Mouse (Mus musculus): ENCODE data around the gene Dtx2. TPM values are rescaled to one million over a fixed set of nuclear protein-coding genes. Genes with fewer than 3 reads are reported as not detected.

The Dtx2 gene
- polyA plus RNA-seq, 1 experiment from 2014 or later = 39.2 TPM

DNA sequence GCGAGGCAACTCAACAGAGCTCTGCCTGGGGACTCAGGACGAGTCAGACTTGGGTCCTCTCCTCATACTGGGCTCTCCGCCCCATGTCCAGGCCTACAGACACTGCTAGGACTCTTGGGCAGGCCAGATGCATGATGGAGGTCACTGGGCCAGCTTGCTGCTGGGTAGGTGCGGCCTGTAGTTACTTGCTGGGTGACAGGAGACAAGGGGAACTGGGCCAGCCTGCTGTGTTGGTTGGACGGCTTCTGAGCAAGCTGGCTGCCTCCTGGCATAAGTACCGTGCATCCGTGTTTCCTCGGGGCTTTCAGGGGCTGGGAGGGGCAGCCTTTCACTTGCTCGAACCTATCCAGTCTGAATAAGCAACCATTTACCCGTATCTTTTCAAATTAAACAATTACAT lies 21.0 kb downstream of the Dtx2 start:
- Histone ChIP-seq H3K36me3 (replicated peaks) (peaks cover 84% of the 10 kb centered on the region), H3K9me3 (no peaks in the 10 kb centered on the region), H3K27ac (replicated peaks) (no peak overlapping the region)

DNA sequence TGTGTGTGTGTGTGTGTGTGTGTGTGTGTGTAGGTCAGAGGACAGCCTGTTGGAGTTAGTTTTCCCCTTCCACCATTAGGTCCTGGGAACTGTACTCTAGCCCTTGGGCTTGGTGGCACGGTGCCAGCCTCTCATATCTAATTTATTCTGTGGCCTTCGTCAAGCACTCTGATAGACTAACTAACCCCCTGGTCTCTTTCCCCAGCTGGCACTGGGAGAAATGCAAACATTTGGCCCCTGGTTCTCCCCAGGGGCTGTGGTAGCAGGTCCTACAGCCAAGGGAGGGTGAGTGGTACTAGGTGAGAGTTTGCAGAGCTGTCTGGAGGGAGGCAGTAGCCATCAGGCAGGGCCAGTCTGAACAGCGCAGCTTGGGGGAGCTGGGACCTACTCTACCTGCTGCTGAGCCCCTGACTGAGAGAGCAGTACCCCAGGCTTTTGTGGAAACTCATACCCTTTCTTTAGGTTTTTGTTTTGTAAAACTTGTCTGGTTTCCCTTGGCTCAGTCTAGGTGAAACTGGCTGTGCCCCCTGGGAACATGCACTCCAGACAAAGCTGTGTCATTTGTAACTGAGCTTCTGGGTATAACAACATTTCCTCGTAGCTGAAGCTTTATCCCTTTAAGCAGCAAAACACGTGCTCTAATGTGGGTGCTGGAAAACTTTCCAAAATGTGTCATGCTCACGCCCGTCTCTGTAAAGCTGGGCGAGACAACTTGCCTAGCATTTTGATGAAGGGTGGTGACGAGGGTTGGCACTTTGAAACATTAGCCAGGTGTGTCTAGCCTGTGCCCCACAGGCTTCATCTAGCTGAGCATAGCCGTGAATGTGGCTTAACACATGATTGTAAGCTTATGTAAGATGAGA lies 21.6 kb downstream of the Dtx2 start:
- no peaks in the 10 kb centered on the region for H3K27me3 ChIP-seq (replicated peaks; ENCODE audit: low read depth, poor library complexity, severe bottlenecking)
- DNase-seq (ENCODE audit: low spot score) = no peak
- no peaks in the 10 kb centered on the region for H3K9me3 ChIP-seq
- no peak overlapping the region; the same call in 1 of the 2 replicates for H3K27ac ChIP-seq (replicated peaks)
- no peak overlapping the region for H3K4me3 ChIP-seq
- WGBS = 84% methylated on average over 10 of the region's 10 CpGs
- H3K4me1 ChIP-seq = peaks cover 3% of the 10 kb centered on the region; the same call in 1 of the 2 replicates
- peaks cover 80% of the 10 kb centered on the region for H3K36me3 ChIP-seq (replicated peaks)

More for the DNA sequence above, 21.0 kb downstream of the Dtx2 start:
- no peak for DNase-seq (ENCODE audit: low spot score)
- H3K27me3 ChIP-seq (replicated peaks; ENCODE audit: low read depth, poor library complexity, severe bottlenecking) = no peaks in the 10 kb centered on the region
- 85% methylated on average over 10 of the region's 10 CpGs for WGBS
- H3K4me1 ChIP-seq = peaks cover 3% of the 10 kb centered on the region; the same call in 1 of the 2 replicates
- no peak overlapping the region for H3K4me3 ChIP-seq

DNA sequence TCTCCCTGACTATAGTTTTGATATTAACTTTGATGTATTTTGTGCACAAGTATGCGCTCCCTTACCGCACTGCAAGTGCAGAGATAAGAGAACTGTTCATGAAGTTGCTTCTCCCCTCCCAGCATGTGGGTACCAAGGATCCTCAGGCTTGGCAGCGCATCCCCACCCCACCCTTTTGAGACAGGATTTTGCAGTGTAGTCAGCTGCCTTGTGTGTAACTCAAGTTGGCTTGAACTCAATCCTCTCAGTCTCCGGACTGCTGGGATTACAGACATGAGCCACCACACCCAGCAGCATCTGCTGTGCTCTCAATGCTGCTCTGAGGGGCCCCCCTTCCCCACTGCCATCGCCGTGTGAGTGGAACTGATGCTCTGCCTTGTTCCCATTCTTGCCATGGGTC lies 22.7 kb downstream of the Dtx2 start:
- no peak for DNase-seq (ENCODE audit: low spot score)
- H3K36me3 ChIP-seq (replicated peaks) = peaks cover 80% of the 10 kb centered on the region
- WGBS = 91% methylated on average over 6 of the region's 6 CpGs
- H3K9me3 ChIP-seq = no peaks in the 10 kb centered on the region
- no peak overlapping the region for H3K4me3 ChIP-seq
- no peak overlapping the region for H3K27ac ChIP-seq (replicated peaks)
- H3K27me3 ChIP-seq (replicated peaks; ENCODE audit: low read depth, poor library complexity, severe bottlenecking) = no peaks in the 10 kb centered on the region
- H3K4me1 ChIP-seq = peaks cover 3% of the 10 kb centered on the region; the same call in 1 of the 2 replicates

DNA sequence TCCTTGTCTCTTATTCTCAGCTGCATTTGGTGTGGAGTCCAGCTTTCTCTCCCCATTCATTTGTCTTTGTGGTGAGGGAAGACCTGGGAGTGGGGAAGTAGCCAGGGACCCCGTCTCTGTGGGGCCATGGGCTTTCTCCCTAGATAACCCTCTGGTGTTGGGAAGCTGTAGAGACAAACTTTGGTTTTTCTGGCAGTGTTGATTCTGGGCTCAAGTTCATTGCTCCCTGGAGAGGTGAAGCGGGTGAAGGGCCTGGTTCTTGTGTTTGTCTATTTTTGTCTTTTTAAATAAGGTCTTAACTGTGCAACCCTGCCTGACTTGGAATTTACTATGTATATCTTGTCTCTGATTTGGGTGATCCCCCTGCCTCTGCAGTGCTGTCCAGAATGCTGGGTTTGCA lies 24.1 kb downstream of the Dtx2 start:
- peaks cover 71% of the 10 kb centered on the region for H3K36me3 ChIP-seq (replicated peaks)
- WGBS = 87% methylated on average over 2 of the region's 2 CpGs
- no peaks in the 10 kb centered on the region for H3K27me3 ChIP-seq (replicated peaks; ENCODE audit: low read depth, poor library complexity, severe bottlenecking)
- peaks cover 3% of the 10 kb centered on the region; the same call in 1 of the 2 replicates for H3K4me1 ChIP-seq
- H3K9me3 ChIP-seq = no peaks in the 10 kb centered on the region
- DNase-seq (ENCODE audit: low spot score) = no peak
- H3K4me3 ChIP-seq = no peak overlapping the region
- H3K27ac ChIP-seq (replicated peaks) = no peak overlapping the region

DNA sequence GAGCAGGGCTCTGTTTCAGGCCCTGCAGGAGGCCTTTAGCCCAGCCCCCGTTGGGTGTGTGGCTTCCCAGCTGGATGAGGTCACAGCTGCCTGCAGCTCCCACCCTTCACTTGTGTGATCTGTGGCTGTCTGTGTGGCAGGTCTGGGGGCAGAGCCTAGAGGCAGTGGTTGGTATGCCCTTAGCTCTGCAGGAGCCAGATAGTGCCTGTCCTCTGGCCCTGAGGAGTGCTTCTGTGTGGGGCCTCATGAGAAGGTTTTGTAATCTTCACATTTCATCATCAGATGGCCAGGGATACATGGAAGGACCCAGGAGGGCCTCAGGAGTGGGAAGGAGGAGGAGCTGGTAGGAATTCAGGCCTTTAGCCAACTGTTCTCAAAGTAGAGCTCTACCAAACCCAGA lies 25.3 kb downstream of the Dtx2 start:
- 38% methylated on average over 1 of the region's 1 CpGs for WGBS
- Histone ChIP-seq H3K27ac (replicated peaks) (no peak overlapping the region), H3K27me3 (replicated peaks; ENCODE audit: low read depth, poor library complexity, severe bottlenecking) (no peaks in the 10 kb centered on the region), H3K36me3 (replicated peaks) (peaks cover 69% of the 10 kb centered on the region), H3K9me3 (no peaks in the 10 kb centered on the region), H3K4me1 (peaks cover 3% of the 10 kb centered on the region; the same call in 1 of the 2 replicates), H3K4me3 (no peak overlapping the region)
- DNase-seq (ENCODE audit: low spot score) = no peak

- Histone ChIP-seq H3K27me3 (replicated peaks; ENCODE audit: low read depth, poor library complexity, severe bottlenecking) (no peaks in the 10 kb centered on the region), H3K9me3 (no peaks in the 10 kb centered on the region), H3K36me3 (replicated peaks) (peaks cover 82% of the 10 kb centered on the region), H3K4me3 (no peak overlapping the region), H3K4me1 (0 out of 2 replicates have a peak, but pooled peaks cover 2% of the 10 kb centered on the region), H3K27ac (replicated peaks) (no peak overlapping the region)
- no peak for DNase-seq (ENCODE audit: low spot score)
- WGBS = 73% methylated on average over 3 of the region's 3 CpGs
Measured at GRCm38 (mm10) chr5:136025712-136026111, 31.1 kb downstream of the Dtx2 start.

DNA sequence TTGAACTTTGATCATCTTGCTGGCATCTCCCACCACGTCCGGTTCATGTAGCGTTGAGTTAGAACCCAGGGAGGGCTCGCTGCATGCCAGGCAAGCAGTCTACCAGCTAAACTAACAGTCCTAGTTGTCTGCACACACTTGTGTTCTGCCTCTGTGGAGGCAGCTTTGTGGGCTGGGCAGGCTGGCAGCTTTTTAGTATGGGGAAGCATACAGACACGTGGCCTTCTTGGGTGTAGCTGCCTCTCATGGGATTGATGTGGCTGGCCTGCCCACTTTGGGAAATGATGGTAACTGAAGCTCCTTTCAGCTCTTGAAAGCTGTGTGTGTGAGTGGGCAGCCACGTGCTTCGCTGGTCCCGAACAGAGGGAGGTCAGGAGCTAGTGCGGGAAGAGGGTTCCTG lies 32.3 kb downstream of the Dtx2 start:
- WGBS = 87% methylated on average over 9 of the region's 9 CpGs
- Histone ChIP-seq H3K4me1 (0 out of 2 replicates have a peak, but pooled peaks cover 2% of the 10 kb centered on the region), H3K9me3 (no peaks in the 10 kb centered on the region), H3K27me3 (replicated peaks; ENCODE audit: low read depth, poor library complexity, severe bottlenecking) (no peaks in the 10 kb centered on the region), H3K4me3 (no peak overlapping the region), H3K36me3 (replicated peaks) (peaks cover 85% of the 10 kb centered on the region), H3K27ac (replicated peaks) (no peak overlapping the region)
- DNase-seq (ENCODE audit: low spot score) = no peak

DNA sequence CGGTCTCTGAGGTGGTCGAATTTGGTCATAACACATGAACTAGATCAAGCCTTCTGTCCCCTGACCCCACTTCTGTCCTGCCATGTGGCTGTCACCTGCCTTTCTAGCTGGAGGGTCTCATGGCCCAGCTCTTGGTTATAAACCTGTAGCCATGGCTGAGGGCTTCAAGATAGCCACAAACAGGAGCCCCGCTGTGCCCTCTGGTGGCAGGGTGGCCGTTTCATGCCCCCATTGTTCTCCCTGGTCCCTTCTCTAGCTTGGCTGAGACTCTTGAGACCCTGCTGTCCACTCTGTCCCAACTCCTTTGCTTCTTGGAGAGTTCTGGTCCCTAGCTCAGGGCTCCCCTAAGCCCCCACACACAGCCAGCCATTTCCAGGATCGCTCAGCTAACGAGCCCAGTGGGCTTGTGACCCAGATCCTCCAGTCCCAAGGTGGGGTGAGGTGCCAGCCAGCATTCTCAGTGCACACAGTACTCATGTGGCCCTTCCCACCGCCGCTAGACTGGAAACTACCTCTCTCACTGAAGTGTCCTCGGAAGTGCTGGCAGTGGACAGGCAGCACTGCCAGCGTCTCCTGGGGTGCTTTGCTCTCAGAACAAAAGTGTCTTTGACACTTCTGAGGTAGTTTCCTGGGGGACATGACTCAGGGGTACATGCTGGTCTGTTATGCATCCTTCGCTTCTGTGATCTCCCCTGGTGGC lies 33.2 kb downstream of the Dtx2 start:
- Histone ChIP-seq H3K27me3 (replicated peaks; ENCODE audit: low read depth, poor library complexity, severe bottlenecking) (no peaks in the 10 kb centered on the region), H3K36me3 (replicated peaks) (peaks cover 87% of the 10 kb centered on the region), H3K4me3 (no peak overlapping the region), H3K9me3 (no peaks in the 10 kb centered on the region), H3K4me1 (0 out of 2 replicates have a peak, but pooled peaks cover 2% of the 10 kb centered on the region), H3K27ac (replicated peaks) (0 out of 2 replicates have a peak overlapping the region, but pooled peaks have one; percentile 32)
- 81% methylated on average over 11 of the region's 11 CpGs for WGBS
- no peak for DNase-seq (ENCODE audit: low spot score)

DNA sequence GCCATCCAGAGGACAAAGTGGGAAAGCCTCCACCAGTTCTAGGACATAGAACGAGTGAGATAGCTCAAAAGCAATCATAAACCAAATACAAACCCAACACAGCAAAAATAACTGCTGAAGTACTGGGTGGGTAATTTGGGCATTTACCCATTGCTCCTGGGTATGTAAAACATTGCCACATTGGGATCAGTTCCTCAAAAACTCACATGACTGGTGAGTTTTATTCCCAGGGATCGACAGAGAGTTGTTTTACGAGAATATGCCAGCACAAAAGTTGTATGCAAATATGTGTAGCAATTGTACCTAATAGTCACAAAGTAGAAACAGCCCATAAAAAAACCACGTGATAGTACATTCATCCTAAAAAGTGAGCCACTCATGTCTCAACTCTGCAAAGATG lies 40.3 kb downstream of the Dtx2 start:
- Histone ChIP-seq H3K27ac (replicated peaks) (no peak overlapping the region), H3K4me3 (no peak overlapping the region), H3K9me3 (no peaks in the 10 kb centered on the region), H3K4me1 (peaks cover 3% of the 10 kb centered on the region), H3K27me3 (replicated peaks; ENCODE audit: low read depth, poor library complexity, severe bottlenecking) (no peaks in the 10 kb centered on the region), H3K36me3 (replicated peaks) (peaks cover 32% of the 10 kb centered on the region)
- 88% methylated on average over 4 of the region's 4 CpGs for WGBS
- no peak for DNase-seq (ENCODE audit: low spot score)

GRCm38 (mm10) chr5:136035285-136035684 lies 40.7 kb downstream of the Dtx2 start:
- no peaks in the 10 kb centered on the region for H3K9me3 ChIP-seq
- H3K4me1 ChIP-seq = peaks cover 7% of the 10 kb centered on the region
- no peak overlapping the region for H3K27ac ChIP-seq (replicated peaks)
- H3K4me3 ChIP-seq = no peak overlapping the region
- DNase-seq (ENCODE audit: low spot score) = no peak
- peaks cover 28% of the 10 kb centered on the region for H3K36me3 ChIP-seq (replicated peaks)
- no peaks in the 10 kb centered on the region for H3K27me3 ChIP-seq (replicated peaks; ENCODE audit: low read depth, poor library complexity, severe bottlenecking)
- 88% methylated on average over 1 of the region's 1 CpGs for WGBS

DNA sequence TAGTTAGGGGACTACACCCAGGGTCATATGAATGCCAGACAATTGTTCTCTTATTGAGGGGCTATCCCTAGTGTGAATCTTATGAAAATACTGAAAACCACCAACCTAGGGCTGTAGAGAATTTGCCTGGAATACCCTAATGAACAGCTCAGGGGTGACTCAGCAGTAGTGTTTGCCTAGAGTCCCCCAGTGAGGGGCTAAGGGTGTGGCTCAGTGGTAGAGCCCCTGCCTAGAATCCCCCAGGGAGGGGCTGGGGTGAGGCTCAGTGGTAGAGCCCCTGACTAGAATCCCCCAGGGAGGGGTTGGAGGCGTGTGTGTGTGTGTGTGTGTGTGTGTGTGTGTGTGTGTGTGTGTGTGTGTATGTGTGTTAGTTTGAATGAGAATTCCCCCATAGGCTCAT lies 42.1 kb downstream of the Dtx2 start:
- Histone ChIP-seq H3K4me1 (peaks cover 12% of the 10 kb centered on the region), H3K27ac (replicated peaks) (no peak overlapping the region), H3K27me3 (replicated peaks; ENCODE audit: low read depth, poor library complexity, severe bottlenecking) (no peaks in the 10 kb centered on the region), H3K4me3 (no peak overlapping the region), H3K9me3 (no peaks in the 10 kb centered on the region), H3K36me3 (replicated peaks) (peaks cover 14% of the 10 kb centered on the region)
- DNase-seq (ENCODE audit: low spot score) = no peak
- WGBS = 84% methylated on average over 1 of the region's 1 CpGs

DNA sequence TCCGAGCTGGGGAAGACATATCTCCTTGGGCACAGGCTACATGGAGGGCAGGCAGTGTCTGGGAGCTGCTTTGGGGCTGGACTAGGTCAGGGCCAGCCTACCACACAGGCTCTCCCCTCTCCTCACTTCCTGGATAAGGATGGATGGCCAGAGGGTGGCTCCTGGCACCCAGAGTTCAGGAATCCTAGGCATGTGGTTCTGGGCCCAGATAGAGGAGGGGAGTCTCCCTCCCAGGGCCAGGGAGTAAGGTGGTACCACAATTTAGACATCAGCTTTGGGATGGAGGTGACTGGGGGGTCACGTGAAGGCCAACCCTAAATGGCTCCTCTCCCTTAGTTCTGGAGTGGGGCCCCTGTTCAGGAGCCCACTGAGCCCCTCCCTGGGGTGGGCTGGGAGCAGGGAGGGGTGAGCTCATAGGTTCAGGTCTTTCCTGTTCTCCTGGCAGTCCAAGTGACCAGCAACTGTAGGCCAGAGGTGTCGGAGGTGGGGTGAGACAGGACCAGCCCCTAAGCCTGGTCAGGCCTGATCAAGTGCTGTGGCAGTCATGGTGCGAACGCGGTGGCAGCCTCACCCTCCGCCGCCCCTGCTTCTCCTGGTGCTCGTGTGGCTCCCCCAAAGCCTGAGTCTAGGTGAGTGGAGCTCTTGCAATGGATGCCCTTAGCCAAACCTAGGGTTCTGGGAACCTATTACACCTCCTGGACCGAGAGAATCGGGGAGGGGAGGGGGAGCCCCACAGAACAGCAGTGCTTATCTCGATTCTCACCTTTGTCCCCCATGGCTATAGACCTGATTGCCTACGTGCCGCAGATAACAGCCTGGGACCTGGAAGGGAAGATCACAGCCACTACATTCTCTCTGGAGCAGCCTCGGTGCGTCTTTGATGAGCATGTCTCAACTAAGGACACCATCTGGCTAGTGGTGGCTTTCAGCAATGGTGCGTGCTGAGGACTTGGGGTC lies 43.9 kb downstream of the Dtx2 start, which contains the start of gene Upk3b:
TSS of gene Upk3b (plus strand) at position 239 of the 957 bp plus-strand sequence.
- Histone ChIP-seq H3K4me1 (peaks cover 12% of the 10 kb centered on the region), H3K4me3 (no peak within 1 kb of the TSS), H3K27me3 (replicated peaks; ENCODE audit: low read depth, poor library complexity, severe bottlenecking) (no peaks in the 10 kb centered on the region), H3K9me3 (no peaks in the 10 kb centered on the region), H3K36me3 (replicated peaks) (no peaks in the 10 kb centered on the region), H3K27ac (replicated peaks) (peak within 1 kb of the TSS; percentile 10; the same call in 1 of the 2 replicates)
- no peak for DNase-seq (ENCODE audit: low spot score)
- 84% methylated on average over 17 of the region's 17 CpGs for WGBS
